Mouse (Mus musculus) fat pad, adult 2 months (tissue): Measurements from ENCODE around the gene Polrmt.

Experiments used
- DNase-seq: peaks from one replicate; pipeline ENCODE4 v3.0.0-alpha.2; 2011; ENCODE audit warnings: low read depth, low spot score; ENCODE audit errors: extremely low read depth

Gene Polrmt

GRCm38 (mm10) chr10:79743650-79744365, 2.6 kb downstream of the Polrmt start:
- DNase-seq: no peak

GRCm38 (mm10) chr10:79743161-79743560, 3.2 kb downstream of the Polrmt start:
- DNase-seq: no peak

- DNase-seq: no peak
Measured at GRCm38 (mm10) chr10:79740863-79741262, 5.5 kb downstream of the Polrmt start.

GRCm38 (mm10) chr10:79739234-79739633, 7.1 kb downstream of the Polrmt start:
- no peak for DNase-seq

GRCm38 (mm10) chr10:79738259-79738658, 8.1 kb downstream of the Polrmt start:
- DNase-seq: no peak

- no peak for DNase-seq
Measured at GRCm38 (mm10) chr10:79736706-79737105, 9.7 kb downstream of the Polrmt start.

- no peak for DNase-seq
Measured at GRCm38 (mm10) chr10:79735361-79735760, 11.0 kb downstream of the Polrmt start.

GRCm38 (mm10) chr10:79733847-79734246, 12.5 kb downstream of the Polrmt start:
- no peak for DNase-seq

- DNase-seq: no peak
Measured at GRCm38 (mm10) chr10:79732500-79732899, 13.9 kb downstream of the Polrmt start.

GRCm38 (mm10) chr10:79729357-79729965, 16.9 kb downstream of the Polrmt start:
- no peak for DNase-seq

- no peak for DNase-seq
Measured at GRCm38 (mm10) chr10:79728323-79729249, 17.8 kb downstream of the Polrmt start.

GRCm38 (mm10) chr10:79726090-79726489, 20.3 kb downstream of the Polrmt start:
- no peak for DNase-seq

- no peak for DNase-seq
Measured at GRCm38 (mm10) chr10:79723692-79724091, 22.7 kb downstream of the Polrmt start.

- no peak for DNase-seq
Measured at GRCm38 (mm10) chr10:79723047-79723446, 23.3 kb downstream of the Polrmt start.

- no peak for DNase-seq
Measured at GRCm38 (mm10) chr10:79721089-79721488, 25.3 kb downstream of the Polrmt start.

- DNase-seq: no peak
Measured at GRCm38 (mm10) chr10:79717640-79718357, 28.6 kb downstream of the Polrmt start.

- no peak for DNase-seq
Measured at GRCm38 (mm10) chr10:79716988-79717355, 29.4 kb downstream of the Polrmt start.

GRCm38 (mm10) chr10:79716254-79716987, 30.0 kb downstream of the Polrmt start, which contains the start of gene Hcn2:
Gene Hcn2 (plus strand): TSS chr10:79716634.
- DNase-seq: no peak

- no peak for DNase-seq
Measured at GRCm38 (mm10) chr10:79714996-79715395, 31.4 kb downstream of the Polrmt start.

GRCm38 (mm10) chr10:79713163-79713562, 33.2 kb downstream of the Polrmt start:
- DNase-seq: no peak
